Mouse (Mus musculus) lung, postnatal 0 days (tissue): ENCODE measurements at regions not wholly inside any gene's neighbourhood (a gene's known extent, or its start where the extent isn't known, plus 50 kb on each side); places are given as distances from the start of the nearest gene placed in this dataset.

Experiments
- ATAC-seq: fragments of 200-750 bp; cut with Nextera tagmentation; 2 replicates; pipeline ENCODE4 v1.8.0; 2017; ENCODE audit warnings: moderate library complexity
- DNase-seq: peaks from one replicate; pipeline ENCODE4 v3.0.0-alpha.2; 2016; ENCODE audit warnings: low spot score
- H3K27ac ChIP-seq: fragments of 300-500 bp; sonication (generic); 2 replicates; pipeline ENCODE4 v1.5.1; 2014; ENCODE audit warnings: antibody characterized with exemption, mild to moderate bottlenecking, low read length, mixed read lengths
- H3K27me3 ChIP-seq: fragments of 300-500 bp; sonication (generic); replicated peaks from 2 replicates; pipeline ENCODE4 v1.6.1; 2014; ENCODE audit warnings: low read length, mixed read lengths; ENCODE audit not compliant: insufficient read depth
- H3K36me3 ChIP-seq: fragments of 300-500 bp; sonication (generic); 2 replicates; pipeline ENCODE4 v1.6.1; 2014; ENCODE audit warnings: low read length, mixed read lengths; ENCODE audit not compliant: insufficient read depth
- H3K4me1 ChIP-seq: fragments of 300-500 bp; sonication (generic); 2 replicates; pipeline ENCODE4 v1.6.1; 2014; ENCODE audit warnings: antibody characterized with exemption, low read depth, low read length, mixed read lengths; ENCODE audit not compliant: insufficient read depth
- H3K4me2 ChIP-seq: fragments of 300-500 bp; sonication (generic); replicated peaks from 2 replicates; pipeline ENCODE4 v1.6.1; 2014; ENCODE audit warnings: low read depth, mild to moderate bottlenecking, low read length, moderate library complexity, mixed read lengths
- H3K4me3 ChIP-seq: fragments of 300-500 bp; sonication (generic); 2 replicates; pipeline ENCODE4 v1.5.1; 2014; ENCODE audit warnings: low read depth, low read length
- H3K9ac ChIP-seq: fragments of 300-500 bp; sonication (generic); replicated peaks from 2 replicates; pipeline ENCODE4 v1.6.1; 2014; ENCODE audit warnings: low read depth, mild to moderate bottlenecking
- H3K9me3 ChIP-seq: fragments of 300-500 bp; sonication (generic); 2 replicates; pipeline ENCODE4 v1.6.1; 2016; ENCODE audit warnings: low read length, mixed read lengths
- CTCF ChIP-seq: IDR thresholded peaks from 2 replicates; pipeline ENCODE4 v1.5.1; 2016; ENCODE audit warnings: antibody characterized with exemption, mild to moderate bottlenecking
- EP300 ChIP-seq: IDR thresholded peaks from 2 replicates; pipeline ENCODE4 v1.6.1; 2016; ENCODE audit warnings: antibody characterized with exemption, mild to moderate bottlenecking, control low read depth
- WGBS: fragments of 180-500 bp; shearing (Covaris S2); extraction: QIAGEN DNeasy Blood & Tissue Kit; methylation state at CpG from one replicate; pipeline ENCODE4 v1.1.7; 2014; 5-methylcytosine and 5-hydroxymethylcytosine counted together

DNA sequence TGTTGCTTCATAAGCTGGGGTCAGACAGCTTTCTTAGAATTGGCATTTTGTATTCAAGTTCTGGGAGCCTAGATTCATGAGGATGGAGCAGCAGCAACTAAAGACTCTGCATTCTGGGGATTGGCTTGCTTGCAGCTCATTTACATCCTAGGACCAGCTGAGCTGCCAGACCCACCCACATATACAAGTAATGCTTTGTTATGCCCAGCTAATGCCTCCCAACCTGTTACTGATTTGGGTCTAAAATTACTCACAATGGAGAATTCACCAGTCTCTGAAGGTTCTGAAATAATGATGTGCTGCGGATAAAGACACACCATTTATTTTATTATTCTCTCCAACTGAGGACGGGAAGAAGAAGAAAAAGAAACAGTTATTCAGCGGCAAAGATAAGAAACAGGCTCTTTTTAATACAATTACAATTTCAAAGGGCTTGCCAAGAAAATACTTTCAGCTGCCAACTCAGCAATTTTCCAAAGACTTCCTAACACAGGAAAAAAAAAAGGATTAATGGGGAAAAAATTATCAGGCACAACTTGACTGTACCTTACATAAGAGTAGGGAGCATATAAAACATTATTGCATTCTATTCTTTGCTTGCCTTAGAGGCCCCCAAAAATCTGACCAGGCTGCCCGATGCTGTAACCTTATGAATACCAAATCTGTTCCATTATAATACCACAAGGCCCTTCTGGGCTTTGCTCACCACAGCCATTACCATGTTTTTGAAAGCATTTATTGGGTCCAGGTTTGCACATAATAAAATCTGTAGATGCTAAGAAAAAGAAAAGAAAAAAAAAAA, 134.5 kb downstream of the S1pr1 start:
- 53% methylated on average over 4 of the region's 4 CpGs for WGBS
- DNase-seq: no peak

DNA sequence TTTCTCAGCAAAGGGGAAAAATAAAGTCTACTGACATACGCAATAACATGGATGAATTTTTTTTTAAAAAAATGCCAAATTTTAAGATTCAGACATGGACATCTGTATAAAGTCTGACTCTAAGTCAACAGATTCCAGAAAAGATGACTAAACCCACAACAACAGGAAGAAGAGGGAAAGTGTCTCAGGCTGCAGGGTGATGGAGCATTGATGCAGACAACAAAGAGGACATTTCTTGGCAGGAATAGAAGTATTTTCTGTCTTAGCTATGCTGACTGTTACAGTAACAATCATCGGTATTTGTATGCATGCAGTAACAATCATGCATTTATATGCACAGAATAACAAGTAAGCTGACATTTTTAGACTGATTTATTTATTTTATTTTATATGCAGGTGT, 139.5 kb downstream of the S1pr1 start:
- Histone ChIP-seq H3K4me2 (no peak overlapping the region), H3K27ac (no peak overlapping the region), H3K36me3 (no peaks in the 10 kb centered on the region), H3K9me3 (no peaks in the 10 kb centered on the region), H3K4me3 (no peak overlapping the region), H3K27me3 (no peaks in the 10 kb centered on the region), H3K9ac (no peak overlapping the region), H3K4me1 (no peaks in the 10 kb centered on the region)
- ATAC-seq: no peak
- WGBS: 84% methylated on average over 2 of the region's 2 CpGs
- DNase-seq: no peak
- TF ChIP-seq EP300 (no peak), CTCF (no peak)

More for the DNA sequence above, 134.5 kb downstream of the S1pr1 start:
- no peaks in the 10 kb centered on the region for H3K4me1 ChIP-seq
- no peaks in the 10 kb centered on the region for H3K27me3 ChIP-seq
- H3K27ac ChIP-seq: no peak overlapping the region
- no peak overlapping the region for H3K9ac ChIP-seq
- TF ChIP-seq EP300 (no peak), CTCF (no peak)
- no peak overlapping the region for H3K4me2 ChIP-seq
- no peak for ATAC-seq
- H3K4me3 ChIP-seq: no peak overlapping the region
- H3K36me3 ChIP-seq: no peaks in the 10 kb centered on the region
- H3K9me3 ChIP-seq: no peaks in the 10 kb centered on the region

DNA sequence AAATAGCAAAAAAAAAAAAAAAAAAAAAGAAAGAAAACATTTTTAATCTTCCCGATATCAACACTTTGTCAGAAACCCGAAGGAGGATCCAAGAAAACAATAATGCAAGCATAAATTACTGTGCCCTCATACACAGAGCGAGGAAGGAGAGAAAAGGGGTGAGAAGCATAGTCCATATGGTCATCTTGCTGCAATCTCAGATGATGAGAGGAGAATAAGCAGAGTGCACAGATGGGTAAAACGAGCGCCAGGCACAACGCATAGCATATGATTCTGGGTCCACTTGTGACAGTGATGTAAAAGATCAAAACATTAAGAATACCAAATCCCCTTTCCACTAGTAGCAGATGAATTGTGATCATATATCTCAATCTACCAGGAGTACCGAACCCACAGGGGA, 152.1 kb downstream of the S1pr1 start:
- H3K27ac ChIP-seq: no peak overlapping the region
- no peaks in the 10 kb centered on the region for H3K27me3 ChIP-seq
- H3K9ac ChIP-seq: no peak overlapping the region
- no peaks in the 10 kb centered on the region for H3K9me3 ChIP-seq
- no peak overlapping the region for H3K4me3 ChIP-seq
- ATAC-seq (no peak), DNase-seq (no peak)
- TF ChIP-seq EP300 (no peak), CTCF (no peak)
- no peaks in the 10 kb centered on the region for H3K36me3 ChIP-seq
- H3K4me2 ChIP-seq: no peak overlapping the region
- H3K4me1 ChIP-seq: no peaks in the 10 kb centered on the region
- 79% methylated on average over 7 of the region's 7 CpGs for WGBS

DNA sequence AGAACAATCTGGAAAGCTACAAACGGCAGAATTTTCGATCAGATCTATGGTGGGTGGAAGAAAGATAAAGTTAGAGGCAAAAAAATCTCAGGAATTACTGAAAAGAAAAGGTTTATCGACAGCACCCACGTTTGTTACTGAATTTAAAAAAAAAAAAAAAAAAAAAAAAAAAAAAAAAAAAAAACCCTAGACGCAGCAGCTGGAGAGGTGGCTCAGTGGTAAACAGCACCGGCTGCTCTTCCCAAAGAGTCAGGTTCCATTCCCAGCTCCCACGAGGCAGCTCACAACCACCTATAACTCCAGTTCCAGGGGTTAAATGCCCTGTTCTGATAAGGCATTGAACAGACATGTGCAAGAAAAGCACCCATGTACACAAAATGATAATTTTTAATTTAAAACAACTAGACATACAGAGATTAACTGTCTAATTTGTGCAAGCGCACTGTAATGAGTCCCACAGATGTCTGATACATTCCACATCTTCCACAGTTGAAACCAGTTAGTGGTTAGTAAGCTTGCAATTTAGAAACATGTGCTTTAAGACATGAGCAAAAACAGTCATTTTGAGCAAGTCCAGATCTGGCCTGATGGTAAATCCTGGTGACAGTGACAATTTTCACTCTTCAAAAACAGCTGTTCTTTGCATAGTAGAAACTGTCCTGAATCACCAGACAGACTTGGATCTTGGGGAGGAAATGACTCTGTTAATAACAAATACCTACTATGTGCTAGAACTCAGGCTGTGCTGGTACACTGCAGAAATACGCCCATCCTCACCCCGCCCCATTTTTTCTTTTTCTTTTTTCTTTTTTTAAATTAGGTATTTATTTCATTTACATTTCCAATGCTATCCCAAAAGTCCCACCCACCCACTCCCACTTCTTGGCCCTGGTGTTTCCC, 159.8 kb downstream of the S1pr1 start:
- H3K9ac ChIP-seq: no peak overlapping the region
- H3K4me2 ChIP-seq: no peak overlapping the region
- H3K4me3 ChIP-seq: no peak overlapping the region
- no peaks in the 10 kb centered on the region for H3K27me3 ChIP-seq
- no peaks in the 10 kb centered on the region for H3K36me3 ChIP-seq
- H3K9me3 ChIP-seq: no peaks in the 10 kb centered on the region
- 67% methylated on average over 10 of the region's 10 CpGs for WGBS
- no peak for DNase-seq
- TF ChIP-seq EP300: no peak
- no peak for TF ChIP-seq CTCF
- H3K4me1 ChIP-seq: no peaks in the 10 kb centered on the region
- H3K27ac ChIP-seq: no peak overlapping the region
- no peak for ATAC-seq

DNA sequence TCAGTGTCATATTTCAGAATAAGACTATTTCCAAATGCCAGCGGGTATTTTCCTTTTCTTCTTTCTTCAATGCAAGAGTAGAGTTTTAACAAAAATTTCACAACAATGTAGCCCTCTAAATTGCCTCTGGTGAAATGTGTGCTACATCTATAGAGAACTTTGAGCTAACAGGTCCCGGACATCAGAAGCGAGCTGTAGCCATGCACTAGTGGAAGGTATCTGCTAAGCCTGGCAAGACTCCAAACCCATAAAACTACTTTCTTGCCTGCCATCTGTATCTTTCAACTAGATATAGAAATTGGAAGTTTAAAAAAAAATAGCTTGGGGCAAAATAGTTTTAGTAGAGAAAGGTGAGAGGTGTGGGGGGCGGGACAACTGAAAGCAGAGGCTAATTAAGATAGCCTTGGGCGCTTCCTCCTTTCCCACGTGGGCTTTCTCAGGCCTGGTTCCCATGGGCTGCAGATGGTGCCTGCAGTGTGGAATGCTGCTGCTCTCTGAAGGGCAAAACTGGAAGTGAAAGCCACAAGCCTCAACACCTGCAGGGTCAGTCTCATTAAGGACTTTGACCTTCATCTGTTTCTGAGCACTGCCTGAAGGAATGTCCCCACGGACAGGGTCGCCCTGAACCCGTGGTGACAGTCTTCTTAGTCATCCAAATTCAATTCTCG, 160.9 kb downstream of the S1pr1 start:
- 55% methylated on average over 10 of the region's 10 CpGs for WGBS
- Histone ChIP-seq H3K27me3 (no peaks in the 10 kb centered on the region), H3K4me2 (no peak overlapping the region), H3K27ac (no peak overlapping the region), H3K36me3 (no peaks in the 10 kb centered on the region), H3K9me3 (no peaks in the 10 kb centered on the region), H3K9ac (no peak overlapping the region), H3K4me1 (no peaks in the 10 kb centered on the region), H3K4me3 (no peak overlapping the region)
- DNase-seq (no peak), ATAC-seq (no peak)
- no peak for TF ChIP-seq CTCF
- TF ChIP-seq EP300: no peak

DNA sequence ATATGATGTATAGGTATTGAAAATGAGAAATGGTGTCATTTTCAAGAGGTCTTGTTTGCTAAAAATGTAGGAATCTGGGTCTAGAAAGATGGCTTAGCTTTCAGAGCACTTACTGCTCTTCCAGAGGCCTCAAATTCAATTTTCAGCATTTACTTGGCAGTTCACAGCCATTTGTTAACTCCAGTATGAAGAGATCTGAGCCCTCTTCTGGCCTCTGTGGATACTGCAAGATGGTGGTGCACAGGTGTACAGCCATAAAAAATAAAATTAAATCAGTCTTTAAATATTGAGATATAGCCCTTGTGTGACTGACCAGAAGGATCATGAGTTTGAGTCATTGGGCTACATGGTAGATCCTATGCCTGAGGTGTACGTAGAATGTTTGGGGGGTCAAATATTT, 173.1 kb downstream of the S1pr1 start:
- no peak overlapping the region for H3K27ac ChIP-seq
- no peaks in the 10 kb centered on the region for H3K4me1 ChIP-seq
- H3K4me2 ChIP-seq: no peak overlapping the region
- no peak overlapping the region for H3K4me3 ChIP-seq
- no peak for TF ChIP-seq EP300
- peak; percentile 15; the same call in 1 of the 2 replicates for TF ChIP-seq CTCF
- no peak for DNase-seq
- H3K9ac ChIP-seq: no peak overlapping the region
- WGBS: 81% methylated on average over 1 of the region's 1 CpGs
- no peaks in the 10 kb centered on the region for H3K9me3 ChIP-seq
- H3K36me3 ChIP-seq: no peaks in the 10 kb centered on the region
- no peak for ATAC-seq
- H3K27me3 ChIP-seq: no peaks in the 10 kb centered on the region
